Mouse (Mus musculus) spleen, adult 2 months (tissue): ENCODE data around the gene Crybg2.

Source experiments
- CTCF ChIP-seq: fragments of 200-500 bp; IDR thresholded peaks from 2 replicates; pipeline ENCODE4 v1.5.1; 2011; ENCODE audit warnings: mild to moderate bottlenecking, inconsistent platforms; ENCODE audit not compliant: insufficient read depth, insufficient read length, insufficient replicate concordance; ENCODE audit errors: extremely low read depth
- POLR2A ChIP-seq: fragments of 200-500 bp; IDR thresholded peaks from 2 replicates; pipeline ENCODE4 v1.6.1; 2011; ENCODE audit warnings: low read depth, low read length, inconsistent platforms

- TF ChIP-seq CTCF (peak; percentile 40; the same call in 1 of the 2 replicates), POLR2A (no peak)
Observed at GRCm38 (mm10) chr4:134012858-134013528, 47.6 kb upstream of the Crybg2 start.
